Mouse (Mus musculus): Measurements from ENCODE around the gene Wnk1. TPM values are rescaled to one million over a fixed set of nuclear protein-coding genes. Genes with fewer than 3 reads are reported as not detected.
A peak's percentile ranks its signal among the peaks of the same experiment; 100 is the strongest.
"Not testable (repeated sequence)": the region's sequence is repeated elsewhere in the genome, so short reads cannot be mapped to it uniquely, and the experiment has no call there.

Wnk1 gene
- total RNA-seq (2021), result 100 to 1,000 TPM; 164 to 170 TPM
- long read RNA-seq, experiment 1, partial matches to known transcripts, result 2 of 10 reads
- long read RNA-seq, experiment 1, other reads (novel, unspliced or antisense), result 8 of 10 reads
- long read RNA-seq, experiment 2, partial matches to known transcripts, result 55 of 70 reads
- long read RNA-seq, experiment 2, other reads (novel, unspliced or antisense), result 15 of 70 reads

GRCm38 (mm10) chr6:120038366-120039255 is at the start of gene Wnk1:
TSS of gene Wnk1 (minus strand) at chr6:120038672.
- DNase-seq (ENCODE audit: low spot score in 2 of 2), result peak; percentile 96 to 97

GRCm38 (mm10) chr6:120087041-120087440 is 48.6 kb upstream of the Wnk1 start:
- DNase-seq (ENCODE audit: low spot score in 2 of 2), result not testable (repeated sequence)

GRCm38 (mm10) chr6:120085832-120086231 is 47.4 kb upstream of the Wnk1 start:
- no peak for DNase-seq (ENCODE audit: low spot score in 2 of 2)

- no peak for DNase-seq (ENCODE audit: low spot score in 2 of 2)
These were observed 46.5 kb upstream of the Wnk1 start for GRCm38 (mm10) chr6:120084983-120085382.

GRCm38 (mm10) chr6:120083442-120083841 is 45.0 kb upstream of the Wnk1 start:
- DNase-seq (ENCODE audit: low spot score in 2 of 2), result no peak

- DNase-seq (ENCODE audit: low spot score in 2 of 2), result no peak
These were observed 44.5 kb upstream of the Wnk1 start for GRCm38 (mm10) chr6:120082951-120083411.

- no peak for DNase-seq (ENCODE audit: low spot score in 2 of 2)
These were observed 43.9 kb upstream of the Wnk1 start for GRCm38 (mm10) chr6:120082251-120082950.

GRCm38 (mm10) chr6:120081516-120081915 is 43.0 kb upstream of the Wnk1 start:
- DNase-seq (ENCODE audit: low spot score in 2 of 2), result no peak

- DNase-seq (ENCODE audit: low spot score in 2 of 2), result no peak
These were observed 41.1 kb upstream of the Wnk1 start for GRCm38 (mm10) chr6:120079547-120079946.

GRCm38 (mm10) chr6:120076619-120077450 is 38.4 kb upstream of the Wnk1 start:
- no peak for DNase-seq (ENCODE audit: low spot score in 2 of 2)

GRCm38 (mm10) chr6:120072630-120073029 is 34.2 kb upstream of the Wnk1 start:
- DNase-seq (ENCODE audit: low spot score in 2 of 2), result no peak

- DNase-seq (ENCODE audit: low spot score in 2 of 2), result no peak
These were observed 31.1 kb upstream of the Wnk1 start for GRCm38 (mm10) chr6:120069546-120069945.

GRCm38 (mm10) chr6:120065552-120066177 is 27.2 kb upstream of the Wnk1 start:
- no peak for DNase-seq (ENCODE audit: low spot score in 2 of 2)

- no peak for DNase-seq (ENCODE audit: low spot score in 2 of 2)
These were observed 26.2 kb upstream of the Wnk1 start for GRCm38 (mm10) chr6:120064627-120065026.

- no peak for DNase-seq (ENCODE audit: low spot score in 2 of 2)
These were observed 24.5 kb upstream of the Wnk1 start for GRCm38 (mm10) chr6:120062934-120063333.

- no peak for DNase-seq (ENCODE audit: low spot score in 2 of 2)
These were observed 17.4 kb upstream of the Wnk1 start for GRCm38 (mm10) chr6:120055666-120056540.

GRCm38 (mm10) chr6:120054412-120054811 is 15.9 kb upstream of the Wnk1 start:
- DNase-seq (ENCODE audit: low spot score in 2 of 2), result no peak

GRCm38 (mm10) chr6:120047705-120048292 is 9.3 kb upstream of the Wnk1 start:
- DNase-seq (ENCODE audit: low spot score in 2 of 2), result no peak

- no peak for DNase-seq (ENCODE audit: low spot score in 2 of 2)
These were observed 6.9 kb upstream of the Wnk1 start for GRCm38 (mm10) chr6:120045406-120045805.
